Comparison of ENCODE assay signal across 12 mouse cellular contexts in the genomic region with DNA sequence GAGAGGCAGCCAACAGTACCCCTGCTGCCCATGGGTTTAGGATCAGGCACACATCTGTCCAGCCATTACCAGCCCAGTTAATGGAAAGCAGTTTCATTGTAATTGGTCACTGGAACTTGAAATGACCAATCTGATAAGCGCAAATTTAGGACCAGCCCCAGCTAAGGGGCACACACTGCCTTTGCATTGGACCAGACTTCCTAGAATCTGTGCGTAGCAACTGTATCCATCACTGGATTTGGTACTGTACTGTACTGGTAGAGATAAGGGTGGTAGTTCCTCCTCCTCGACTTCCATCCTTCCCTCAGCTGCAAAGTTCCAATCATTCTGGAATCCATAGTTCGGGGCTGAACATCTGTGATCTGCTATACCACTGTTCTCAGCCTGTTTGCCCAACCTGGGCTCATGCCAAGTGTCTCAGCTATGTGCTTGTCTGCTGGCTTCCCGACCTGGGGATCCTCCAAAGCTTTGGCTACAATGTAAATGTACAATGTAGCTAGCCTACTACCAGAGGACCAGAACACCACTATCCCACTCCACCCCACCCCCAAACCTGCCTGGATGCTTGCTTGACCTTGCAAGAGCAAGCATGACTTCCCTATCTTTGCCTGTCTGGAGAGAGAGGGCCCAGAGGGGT. TPM values are rescaled to one million over a fixed set of nuclear protein-coding genes. Genes with fewer than 3 reads are reported as not detected.
DNase-seq lines count a peak whose midpoint lies in the region; ATAC-seq and TF ChIP-seq lines count a peak whose summit lies in the region.
"Had no signal": no experiment of that assay in that cellular context is flagged by ENCODE, and none has a peak within 500 bp of the region (broad histone marks: within the 10 kb centered on the region; RNA-seq: fewer than 3 reads in every experiment).

No protein-coding gene starts in this region.

- no peaks in the 10 kb centered on the region for H3K9me3 ChIP-seq in kidney, embryonic 16.5 days (ENCODE audit: low read length)
- no peaks in the 10 kb centered on the region for H3K9me3 ChIP-seq in forebrain, embryonic 11.5 days (ENCODE audit: control insufficient read depth, low read length)
- no peaks in the 10 kb centered on the region for H3K9me3 ChIP-seq in limb, embryonic 10.5 days (replicated peaks)
- no peaks in the 10 kb centered on the region for H3K9me3 ChIP-seq in neural tube, embryonic 15.5 days (replicated peaks)
- H3K9me3 ChIP-seq: heart, embryonic 10.5 days; intestine, embryonic 15.5 days; liver, embryonic 15.5 days; stomach, embryonic 15.5 days had no signal

- no peak for DNase-seq in kidney, adult 11 months
- no peak for DNase-seq in forebrain, embryonic 11.5 days (ENCODE audit: low spot score)
- DNase-seq in limb, embryonic 10.5 days (ENCODE audit: low spot score): no peak
- DNase-seq in urinary bladder, adult 2 months (ENCODE audit: low spot score): no peak
- DNase-seq in gastrocnemius, postnatal 25 days: no peak
- no peak for DNase-seq in left cerebral cortex, adult 2 months (ENCODE audit: extremely low spot score in 1 of 2, low spot score in 2 of 2)

- 0 out of 2 replicates have a peak, but pooled peaks have one; percentile 21 for ATAC-seq in kidney, embryonic 16.5 days (ENCODE audit: low FRiP score, low TSS enrichment)
- ATAC-seq in forebrain, embryonic 11.5 days (replicated peaks; ENCODE audit: low FRiP score): peak; percentile 38
- ATAC-seq in neural tube, embryonic 15.5 days (ENCODE audit: low FRiP score): peak; percentile 60; the same call in 1 of the 2 replicates
- ATAC-seq: intestine, embryonic 15.5 days had no signal

- 0 out of 2 replicates have a peak overlapping the region, but pooled peaks have one; percentile 0 for H3K4me2 ChIP-seq in kidney, embryonic 16.5 days (replicated peaks; ENCODE audit: low read depth, low read length)
- no peak overlapping the region for H3K4me2 ChIP-seq in forebrain, embryonic 11.5 days (ENCODE audit: low read depth, low read length, severe bottlenecking)
- no peak overlapping the region for H3K4me2 ChIP-seq in neural tube, embryonic 15.5 days
- H3K4me2 ChIP-seq: intestine, embryonic 15.5 days; liver, embryonic 15.5 days; stomach, embryonic 15.5 days had no signal

- no peak for TF ChIP-seq CTCF in left cerebral cortex, adult 2 months (IDR thresholded peaks at IDR 0.05)

- intact Hi-C loops in left cerebral cortex, adult 2 months (cut with DNase I): no loop called here

- peaks cover 13% of the 10 kb centered on the region for H3K4me1 ChIP-seq in kidney, embryonic 16.5 days (ENCODE audit: insufficient read depth, low read length)
- peaks cover 13% of the 10 kb centered on the region; the same call in 1 of the 2 replicates for H3K4me1 ChIP-seq in forebrain, embryonic 11.5 days (replicated peaks; ENCODE audit: control insufficient read depth, insufficient read depth, low read length)
- peaks cover 62% of the 10 kb centered on the region for H3K4me1 ChIP-seq in limb, embryonic 10.5 days
- H3K4me1 ChIP-seq in neural tube, embryonic 15.5 days: peaks cover 27% of the 10 kb centered on the region
- H3K4me1 ChIP-seq: intestine, embryonic 15.5 days; liver, embryonic 15.5 days had no signal

- H3K9ac ChIP-seq in kidney, embryonic 16.5 days (replicated peaks; ENCODE audit: low read length): no peak overlapping the region
- no peak overlapping the region for H3K9ac ChIP-seq in forebrain, embryonic 11.5 days (ENCODE audit: low read length)
- H3K9ac ChIP-seq in neural tube, embryonic 15.5 days (replicated peaks): no peak overlapping the region
- H3K9ac ChIP-seq: intestine, embryonic 15.5 days; liver, embryonic 15.5 days; stomach, embryonic 15.5 days had no signal

- 0 out of 2 replicates have a peak overlapping the region, but pooled peaks have one; percentile 46 for H3K27ac ChIP-seq in kidney, embryonic 16.5 days (ENCODE audit: low read length)
- H3K27ac ChIP-seq in forebrain, embryonic 11.5 days (ENCODE audit: low read depth, low read length): peak overlapping the region; percentile 65; the same call in 1 of the 2 replicates
- H3K27ac ChIP-seq in limb, embryonic 10.5 days: peak overlapping the region; percentile 87
- peak overlapping the region; percentile 71 for H3K27ac ChIP-seq in neural tube, embryonic 15.5 days (replicated peaks)
- H3K27ac ChIP-seq in left cerebral cortex, adult 2 months: no peak overlapping the region
- H3K27ac ChIP-seq: heart, embryonic 10.5 days; intestine, embryonic 15.5 days; liver, embryonic 15.5 days; stomach, embryonic 15.5 days had no signal

- H3K4me3 ChIP-seq in kidney, embryonic 16.5 days (ENCODE audit: low read length): no peak overlapping the region
- no peak overlapping the region for H3K4me3 ChIP-seq in forebrain, embryonic 11.5 days (ENCODE audit: low read depth, low read length)
- 0 out of 2 replicates have a peak overlapping the region, but pooled peaks have one; percentile 6 for H3K4me3 ChIP-seq in limb, embryonic 10.5 days
- H3K4me3 ChIP-seq in neural tube, embryonic 15.5 days (replicated peaks): no peak overlapping the region
- H3K4me3 ChIP-seq in left cerebral cortex, adult 2 months: no peak overlapping the region
- H3K4me3 ChIP-seq: heart, embryonic 10.5 days; intestine, embryonic 15.5 days; liver, embryonic 15.5 days; stomach, embryonic 15.5 days had no signal

- no peaks in the 10 kb centered on the region for H3K36me3 ChIP-seq in kidney, embryonic 16.5 days (ENCODE audit: insufficient read depth, low read length)
- no peaks in the 10 kb centered on the region for H3K36me3 ChIP-seq in forebrain, embryonic 11.5 days (ENCODE audit: control insufficient read depth, insufficient read depth, low read length)
- no peaks in the 10 kb centered on the region for H3K36me3 ChIP-seq in limb, embryonic 10.5 days
- H3K36me3 ChIP-seq in neural tube, embryonic 15.5 days: no peaks in the 10 kb centered on the region
- H3K36me3 ChIP-seq: heart, embryonic 10.5 days; intestine, embryonic 15.5 days; liver, embryonic 15.5 days; stomach, embryonic 15.5 days had no signal

- no peaks in the 10 kb centered on the region for H3K27me3 ChIP-seq in kidney, embryonic 16.5 days (ENCODE audit: insufficient read depth, low read length)
- no peaks in the 10 kb centered on the region for H3K27me3 ChIP-seq in forebrain, embryonic 11.5 days (ENCODE audit: control insufficient read depth, insufficient read depth, low read length)
- no peaks in the 10 kb centered on the region for H3K27me3 ChIP-seq in limb, embryonic 10.5 days (ENCODE audit: low read depth, poor library complexity, severe bottlenecking)
- no peaks in the 10 kb centered on the region for H3K27me3 ChIP-seq in neural tube, embryonic 15.5 days (replicated peaks)
- H3K27me3 ChIP-seq: intestine, embryonic 15.5 days; liver, embryonic 15.5 days; stomach, embryonic 15.5 days had no signal

- WGBS in kidney, embryonic 16.5 days: 76% methylated on average over 5 of the region's 5 CpGs
- 74% methylated on average over 5 of the region's 5 CpGs for WGBS in forebrain, embryonic 11.5 days
- 83% methylated on average over 5 of the region's 5 CpGs for whole genome bisulfite sequencing in limb, embryonic 10.5 days
- 67% methylated on average over 5 of the region's 5 CpGs for WGBS in neural tube, embryonic 15.5 days

RNA-seq across cellular contexts. Expression of gene Kctd15, which starts 49.1 kb away (rescaled TPM):
- 41.6 and 41.9 TPM in 2 replicates for polyA plus RNA-seq in kidney, embryonic 16.5 days (2015; fragmentation: Nextera tagmentation; extraction: Ambion mirVana)
- 22.4 and 24.3 TPM in 2 replicates for polyA plus RNA-seq in forebrain, embryonic 11.5 days (2014; fragmentation: Nextera tagmentation; extraction: Ambion mirVana)
- 69.0 and 72.2 TPM in 2 replicates for polyA plus RNA-seq in limb, embryonic 10.5 days (2016; fragmentation: Nextera tagmentation; extraction: Ambion mirVana)
- polyA plus RNA-seq in neural tube, embryonic 15.5 days (2015; fragmentation: Nextera tagmentation; extraction: Ambion mirVana): 26.0 and 26.9 TPM in 2 replicates
- polyA plus RNA-seq in urinary bladder, adult 2 months (2012; rRNA removed): 63.9 and 67.8 TPM in 2 replicates
- total RNA-seq in gastrocnemius, postnatal 25 days (2021): 10 to 100 TPM; 32.5 to 36.8 TPM
- total RNA-seq in left cerebral cortex, adult 2 months (2021): 10 to 100 TPM; 12.2 to 12.4 TPM
